Mouse (Mus musculus) CH12.LX (cell line): ENCODE results near the gene Fam184a. TPM values are rescaled to one million over a fixed set of nuclear protein-coding genes. Genes with fewer than 3 reads are reported as not detected.

Experiments used
- DNase-seq: peaks from one replicate; pipeline ENCODE4 v3.0.0-alpha.2; 2013; ENCODE audit errors: extremely low read depth
- H3K27ac ChIP-seq: 2 replicates; pipeline ENCODE4 v1.5.1; 2012; ENCODE audit warnings: low read depth, mild to moderate bottlenecking, control low read depth, moderate library complexity; ENCODE audit not compliant: insufficient read depth
- H3K27me3 ChIP-seq: replicated peaks from 2 replicates; pipeline ENCODE3; 2012; ENCODE audit warnings: inconsistent platforms
- H3K36me3 ChIP-seq, 2 experiments: replicated peaks in 1 of 2; 2 replicates each; pipeline versions ENCODE3 to v1.6.1; 2012; ENCODE audit warnings: inconsistent platforms in 1 of 2, low read length in 1 of 2, mild to moderate bottlenecking in 1 of 2, mixed read lengths in 1 of 2, moderate library complexity in 1 of 2; ENCODE audit not compliant: control insufficient read depth in 1 of 2, insufficient read depth in 1 of 2
- H3K4me1 ChIP-seq, 2 experiments: 2 replicates each; pipeline ENCODE4 v1.6.1; 2012; ENCODE audit warnings: inconsistent platforms in 1 of 2, moderate library complexity in 1 of 2; ENCODE audit not compliant: insufficient read depth in 2 of 2, control insufficient read depth in 1 of 2
- H3K4me2 ChIP-seq: 2 replicates; pipeline ENCODE4 v1.6.1; 2012; ENCODE audit warnings: low read depth, mild to moderate bottlenecking, control low read depth; ENCODE audit not compliant: poor library complexity, insufficient read depth, severe bottlenecking
- H3K4me3 ChIP-seq, 3 experiments: fragments of 150-350 bp in 1 of 3; sonication (generic) in 1 of 3; replicated peaks in 1 of 3; 2 replicates each; pipeline versions ENCODE3 to v1.5.1; 2011 to 2012; ENCODE audit warnings: low read depth in 2 of 3, low read length in 2 of 3, mild to moderate bottlenecking in 2 of 3, moderate library complexity in 2 of 3, control low read depth in 1 of 3, improper control_type of control experiment in 1 of 3, inconsistent platforms in 1 of 3, mixed read lengths in 1 of 3; ENCODE audit not compliant: poor library complexity in 1 of 3
- H3K79me2 ChIP-seq: replicated peaks from 2 replicates; pipeline ENCODE4 v1.6.1; 2012; ENCODE audit warnings: mild to moderate bottlenecking, moderate library complexity; ENCODE audit not compliant: control insufficient read depth, poor library complexity, insufficient read depth, severe bottlenecking; ENCODE audit errors: extremely low read depth
- H3K9ac ChIP-seq: 2 replicates; pipeline ENCODE4 v1.6.1; 2012; ENCODE audit warnings: low read depth, mild to moderate bottlenecking, control low read depth, moderate library complexity; ENCODE audit not compliant: insufficient read depth
- H3K9me3 ChIP-seq: replicated peaks from 2 replicates; pipeline ENCODE3; 2012; ENCODE audit warnings: low read length, inconsistent platforms, mixed read lengths
- BHLHE40 ChIP-seq: IDR thresholded peaks from 2 replicates; pipeline ENCODE4 v1.6.1; 2011; ENCODE audit warnings: mild to moderate bottlenecking, low read depth, low read length, improper control_type of control experiment
- CHD2 ChIP-seq: IDR thresholded peaks from 2 replicates; pipeline ENCODE4 v1.6.1; 2011; ENCODE audit warnings: low read length, improper control_type of control experiment
- E2F4 ChIP-seq: IDR thresholded peaks from 2 replicates; pipeline ENCODE4 v1.6.1; 2011; ENCODE audit warnings: low read depth, low read length, improper control_type of control experiment; ENCODE audit not compliant: insufficient replicate concordance
- ELF1 ChIP-seq: IDR thresholded peaks from 2 replicates; pipeline ENCODE4 v1.6.1; 2014; ENCODE audit warnings: low read depth, mild to moderate bottlenecking, inconsistent platforms, low read length, improper control_type of control experiment
- GABPA ChIP-seq: IDR thresholded peaks from 2 replicates; pipeline ENCODE4 v1.6.1; 2012; ENCODE audit warnings: low read depth, low read length, improper control_type of control experiment, inconsistent platforms; ENCODE audit not compliant: insufficient replicate concordance
- HCFC1 ChIP-seq: IDR thresholded peaks from 2 replicates; pipeline ENCODE4 v1.6.1; 2012; ENCODE audit warnings: low read depth, mild to moderate bottlenecking, inconsistent platforms, low read length, improper control_type of control experiment
- IRF4 ChIP-seq: IDR thresholded peaks from 2 replicates; pipeline ENCODE4 v1.6.1; 2014; ENCODE audit warnings: low read depth, mild to moderate bottlenecking, inconsistent platforms, low read length, improper control_type of control experiment
- JUN ChIP-seq: IDR thresholded peaks from 2 replicates; pipeline ENCODE4 v1.6.1; 2011; ENCODE audit warnings: low read depth, mild to moderate bottlenecking, low read length, improper control_type of control experiment, moderate library complexity; ENCODE audit not compliant: insufficient read depth
- KAT2A ChIP-seq: IDR thresholded peaks from 2 replicates; pipeline ENCODE4 v1.6.1; 2012; ENCODE audit warnings: low read length, improper control_type of control experiment, inconsistent platforms; ENCODE audit not compliant: insufficient replicate concordance
- MEF2A ChIP-seq: IDR thresholded peaks from 2 replicates; pipeline ENCODE4 v1.6.1; 2014; ENCODE audit warnings: low read depth, mild to moderate bottlenecking, inconsistent platforms, low read length, improper control_type of control experiment, borderline replicate concordance
- MXI1 ChIP-seq: IDR thresholded peaks from 2 replicates; pipeline ENCODE4 v1.6.1; 2011; ENCODE audit warnings: mild to moderate bottlenecking, low read depth, low read length, improper control_type of control experiment
- MYC ChIP-seq: IDR thresholded peaks from 2 replicates; pipeline ENCODE4 v1.6.1; 2011; ENCODE audit warnings: low read depth, mild to moderate bottlenecking, improper control_type of control experiment, low read length
- PAX5 ChIP-seq: IDR thresholded peaks from 2 replicates; pipeline ENCODE4 v1.6.1; 2012; ENCODE audit warnings: low read length, inconsistent platforms, mixed read lengths
- POLR2A ChIP-seq: IDR thresholded peaks from 2 replicates; pipeline ENCODE4 v1.6.1; 2011; ENCODE audit warnings: low read depth, mild to moderate bottlenecking, improper control_type of control experiment, low read length
- SMC3 ChIP-seq: IDR thresholded peaks from 2 replicates; pipeline ENCODE4 v1.6.1; 2011; ENCODE audit warnings: low read depth, low read length, improper control_type of control experiment
- USF2 ChIP-seq: conservative IDR thresholded peaks from 2 replicates; pipeline ENCODE4 v1.6.1; 2011; ENCODE audit warnings: low read depth, low read length, improper control_type of control experiment
- ZC3H11A ChIP-seq: IDR thresholded peaks from 2 replicates; pipeline ENCODE4 v1.6.1; 2012; ENCODE audit warnings: low read depth, mild to moderate bottlenecking, inconsistent platforms, low read length, improper control_type of control experiment
- ZKSCAN1 ChIP-seq: IDR thresholded peaks from 2 replicates; pipeline ENCODE4 v1.6.1; 2012; ENCODE audit warnings: low read depth, inconsistent platforms, low read length, improper control_type of control experiment, borderline replicate concordance
- ZMIZ1 ChIP-seq: IDR thresholded peaks from 2 replicates; pipeline ENCODE4 v1.6.1; 2012; ENCODE audit warnings: low read depth, mild to moderate bottlenecking, inconsistent platforms, low read length, improper control_type of control experiment
- ZNF384 ChIP-seq: IDR thresholded peaks from 2 replicates; pipeline ENCODE4 v1.6.1; 2012; ENCODE audit warnings: low read depth, low read length, improper control_type of control experiment, inconsistent platforms
- dilution Hi-C: fragments of 300-500 bp; cut with MboI; formaldehyde crosslinking; loops from 2 replicates; pipeline ENCODE4 v1.14.3; 2020; ENCODE audit warnings: low sequenced_read_pairs; ENCODE audit not compliant: extremely low pct_unique_long_range_greater_than_20kb, extremely low pct_ligation_motif_present
- in situ Hi-C: fragments of 300-500 bp; cut with MboI; formaldehyde crosslinking; loops from 3 replicates; pipeline ENCODE4 v1.14.3; 2019; ENCODE audit warnings: low sequenced_read_pairs, low pct_ligation_motif_present, low pct_unique_long_range_greater_than_20kb, mixed read lengths
- polyA plus RNA-seq: library from polyadenylated mRNA; unstranded; fragments of >175 nt; gene quantifications from 2 replicates; pipeline ENCODE4 v1.2.1, GENCODE M21; 2012; ENCODE audit warnings: low read depth; ENCODE audit not compliant: insufficient read length
- total RNA-seq, 2 experiments: library from RNA; depleted of rRNA; stranded (reverse); fragments of 300-350 nt in 1 of 2; fragments of >200 nt in 1 of 2; gene quantifications; 2 replicates each; pipeline ENCODE4 v1.2.3; 2012 to 2014

Fam184a gene
- total and polyA plus RNA-seq, 3 experiments, result not detected

- no peak for TF ChIP-seq ZMIZ1
- TF ChIP-seq GABPA, result no peak
Observed at GRCm38 (mm10) chr10:53795567-53796257, 44.8 kb upstream of the Fam184a start (continued).

GRCm38 (mm10) chr10:53791281-53791680, 40.4 kb upstream of the Fam184a start:
- Histone ChIP-seq H3K9me3 (peaks cover 8% of the 10 kb centered on the region), H3K4me1 (no peaks in the 10 kb centered on the region), H3K9ac (no peak overlapping the region), H3K4me3 (no peak overlapping the region), H3K27ac (no peak overlapping the region), H3K4me2 (no peak overlapping the region), H3K27me3 (no peaks in the 10 kb centered on the region), H3K36me3 (no peaks in the 10 kb centered on the region), H3K79me2 (no peaks in the 10 kb centered on the region)
- DNase-seq, result no peak
- dilution Hi-C loops (no loop called here), in situ Hi-C loops (loop anchor here (10.0 kb wide), 1 partner anchor 136 kb away; no protein-coding TSS in a partner anchor)
- no peak for TF ChIP-seq MXI1
- TF ChIP-seq ELF1, result no peak
- no peak for TF ChIP-seq PAX5
- TF ChIP-seq POLR2A, result no peak
- no peak for TF ChIP-seq ZKSCAN1
- no peak for TF ChIP-seq CHD2
- TF ChIP-seq HCFC1, result no peak
- TF ChIP-seq MEF2A, result no peak
- TF ChIP-seq ZNF384, result no peak
- no peak for TF ChIP-seq ZC3H11A
- no peak for TF ChIP-seq GABPA
- TF ChIP-seq BHLHE40, result no peak
- no peak for TF ChIP-seq E2F4
- TF ChIP-seq SMC3, result no peak
- no peak for TF ChIP-seq MYC
- TF ChIP-seq USF2, result no peak
- TF ChIP-seq JUN, result no peak
- no peak for TF ChIP-seq KAT2A
- TF ChIP-seq IRF4, result no peak
- no peak for TF ChIP-seq ZMIZ1
